15 mouse cellular contexts compared by ENCODE assay signal in genomic region chr9:41011512-41012436, GRCm38 (mm10). TPM values are rescaled to one million over a fixed set of nuclear protein-coding genes. Genes with fewer than 3 reads are reported as not detected.
A peak's percentile ranks its signal among the peaks of the same experiment; 100 is the strongest.
DNase-seq lines count a peak whose midpoint lies in the region; ATAC-seq and TF ChIP-seq lines count a peak whose summit lies in the region.
"Had no signal": no experiment of that assay in that cellular context is flagged by ENCODE, and none has a peak within 500 bp of the region (broad histone marks: within the 10 kb centered on the region; RNA-seq: fewer than 3 reads in every experiment).

No protein-coding gene starts in this region.

- H3K9ac ChIP-seq in forebrain, embryonic 14.5 days (ENCODE audit: low read length), result peak overlapping the region; percentile 45; the same call in 1 of the 2 replicates
- 0 out of 2 replicates have a peak overlapping the region, but pooled peaks have one; percentile 0 for H3K9ac ChIP-seq in neural tube, embryonic 13.5 days
- H3K9ac ChIP-seq: embryonic facial prominence, embryonic 13.5 days; lung, embryonic 14.5 days had no signal

- no peaks in the 10 kb centered on the region for H3K9me3 ChIP-seq in forebrain, embryonic 14.5 days (replicated peaks; ENCODE audit: control insufficient read depth, low read length)
- H3K9me3 ChIP-seq in neural tube, embryonic 13.5 days, result no peaks in the 10 kb centered on the region
- H3K9me3 ChIP-seq: embryonic facial prominence, embryonic 13.5 days had no signal

- intact Hi-C loops in left cerebral cortex, adult 2 months (cut with DNase I), result no loop called here

- no peak overlapping the region for H3K4me3 ChIP-seq in forebrain, embryonic 14.5 days (ENCODE audit: low read depth, low read length)
- H3K4me3 ChIP-seq in left cerebral cortex, adult 2 months, result no peak overlapping the region
- H3K4me3 ChIP-seq in neural tube, embryonic 13.5 days, result no peak overlapping the region
- H3K4me3 ChIP-seq: embryonic facial prominence, embryonic 13.5 days had no signal

- peak; percentile 92 for ATAC-seq in forebrain, embryonic 14.5 days
- peak; percentile 91 for ATAC-seq in neural tube, embryonic 13.5 days (ENCODE audit: low read depth)

- peak; percentile 55 for DNase-seq in embryo, embryonic 11 days
- no peak for DNase-seq in embryo, embryonic 9.5 days (ENCODE audit: extremely low spot score)
- peak; percentile 90 for DNase-seq in forebrain, embryonic 14.5 days (ENCODE audit: low spot score)
- DNase-seq in left cerebral cortex, adult 2 months (ENCODE audit: extremely low spot score in 1 of 2, low spot score in 2 of 2), result peak in 1 of 2 experiments; percentile 26
- DNase-seq in lung, postnatal 25 days (ENCODE audit: low spot score), result no peak
- DNase-seq in cerebellum, adult 18-20 months, result no peak
- DNase-seq in cerebellum, postnatal 14 days, result no peak
- DNase-seq: cerebellum, adult 2 months; gastrocnemius, postnatal 36 days; heart, postnatal 36 days; kidney, postnatal 10 days; lung, embryonic 14.5 days had no signal

- no peaks in the 10 kb centered on the region for H3K27me3 ChIP-seq in forebrain, embryonic 14.5 days (replicated peaks; ENCODE audit: control insufficient read depth, insufficient read depth, low read length)
- H3K27me3 ChIP-seq in neural tube, embryonic 13.5 days, result no peaks in the 10 kb centered on the region
- H3K27me3 ChIP-seq: embryonic facial prominence, embryonic 13.5 days had no signal

- no peaks in the 10 kb centered on the region for H3K36me3 ChIP-seq in forebrain, embryonic 14.5 days (ENCODE audit: control insufficient read depth, insufficient read depth, low read length)
- peaks cover 3% of the 10 kb centered on the region; the same call in 1 of the 2 replicates for H3K36me3 ChIP-seq in neural tube, embryonic 13.5 days
- H3K36me3 ChIP-seq: embryonic facial prominence, embryonic 13.5 days had no signal

- H3K4me1 ChIP-seq in forebrain, embryonic 14.5 days (ENCODE audit: control insufficient read depth, insufficient read depth, low read length), result peaks cover 29% of the 10 kb centered on the region
- H3K4me1 ChIP-seq in neural tube, embryonic 13.5 days (replicated peaks), result peaks cover 31% of the 10 kb centered on the region

- TF ChIP-seq CTCF in left cerebral cortex, adult 2 months (IDR thresholded peaks at IDR 0.05), result no peak

- peak overlapping the region; percentile 86 for H3K27ac ChIP-seq in forebrain, embryonic 14.5 days (ENCODE audit: low read depth, low read length)
- peak overlapping the region; percentile 41; the same call in 1 of the 2 replicates for H3K27ac ChIP-seq in left cerebral cortex, adult 2 months
- peak overlapping the region; percentile 85 for H3K27ac ChIP-seq in neural tube, embryonic 13.5 days (replicated peaks)
- H3K27ac ChIP-seq: embryonic facial prominence, embryonic 13.5 days had no signal

- WGBS in forebrain, embryonic 14.5 days, result 5% methylated on average over 13 of the region's 13 CpGs
- 32% methylated on average over 13 of the region's 13 CpGs for WGBS in neural tube, embryonic 13.5 days

- peak overlapping the region; percentile 36 for H3K4me2 ChIP-seq in forebrain, embryonic 14.5 days (ENCODE audit: low read length)
- peak overlapping the region; percentile 11; the same call in 1 of the 2 replicates for H3K4me2 ChIP-seq in neural tube, embryonic 13.5 days
- H3K4me2 ChIP-seq: embryonic facial prominence, embryonic 13.5 days; lung, embryonic 14.5 days had no signal

RNA-seq across cellular contexts. Expression of gene Crtam, which starts 7.3 kb away (rescaled TPM):
- polyA plus RNA-seq in forebrain, embryonic 14.5 days (2014; fragmentation: Nextera tagmentation; extraction: Ambion mirVana), result 0.08 TPM in 1 of 2 replicates, not detected in the other
- total RNA-seq in left cerebral cortex, adult 2 months (2021), result under 1 TPM in 1 of 2 experiments, not detected in 1; 0.18 TPM
- polyA plus RNA-seq in neural tube, embryonic 13.5 days (2015; fragmentation: Nextera tagmentation; extraction: Ambion mirVana), result 0.15 and 0.20 TPM in 2 replicates
- total RNA-seq: gastrocnemius, postnatal 36 days; heart, postnatal 36 days had no signal

RNA-seq across cellular contexts. Expression of gene Jhy, which starts 47.9 kb away (rescaled TPM):
- polyA plus RNA-seq in forebrain, embryonic 14.5 days (2014; fragmentation: Nextera tagmentation; extraction: Ambion mirVana), result 0.42 and 0.99 TPM in 2 replicates
- total RNA-seq in left cerebral cortex, adult 2 months (2021), result under 1 TPM; 0.61 to 0.68 TPM
- 1.0 and 2.0 TPM in 2 replicates for polyA plus RNA-seq in neural tube, embryonic 13.5 days (2015; fragmentation: Nextera tagmentation; extraction: Ambion mirVana)
- total RNA-seq: gastrocnemius, postnatal 36 days; heart, postnatal 36 days; monocyte, adult 5-6 weeks had no signal
- polyA plus RNA-seq: embryonic facial prominence, embryonic 13.5 days had no signal

Comparison
In these comparisons a context has a peak if more than half of its experiments do, and no peak if none do; other contexts are left out.
1. DNase-seq: peak in embryo, embryonic 11 days (single experiment) and forebrain, embryonic 14.5 days (single experiment); none in embryo, embryonic 9.5 days (single experiment), lung, postnatal 25 days (single experiment), cerebellum, adult 18-20 months (0 of 2) and cerebellum, postnatal 14 days (0 of 2).
2. Peak in every context shown above with its lines, with median percentiles within 50 percentile points of each other: H3K27ac ChIP-seq.